ENCODE assay signal across 22 mouse cellular contexts in the genomic region with DNA sequence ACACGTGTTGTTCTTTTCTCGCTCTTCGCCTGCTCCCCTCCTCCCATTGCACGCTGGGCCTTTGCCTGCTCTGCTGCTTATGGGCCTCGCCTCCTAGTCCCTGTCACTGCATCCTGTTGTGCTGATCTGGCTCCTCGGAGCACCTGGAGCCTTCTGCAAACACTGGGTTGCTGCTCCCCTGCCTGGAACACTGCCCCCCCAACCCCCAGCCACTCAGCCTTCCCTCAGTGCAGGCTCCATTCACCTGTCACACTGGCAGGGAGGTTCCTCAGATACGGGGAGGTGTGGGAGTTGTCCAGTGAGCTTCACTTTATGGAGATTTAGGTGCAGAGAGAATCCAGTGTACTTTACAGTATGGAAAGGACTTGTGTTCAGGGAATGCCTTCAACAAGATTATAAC. TPM values are rescaled to one million over a fixed set of nuclear protein-coding genes. Genes with fewer than 3 reads are reported as not detected.
DNase-seq lines count a peak whose midpoint lies in the region; ATAC-seq and TF ChIP-seq lines count a peak whose summit lies in the region.
"Had no signal": no experiment of that assay in that cellular context is flagged by ENCODE, and none has a peak within 500 bp of the region (broad histone marks: within the 10 kb centered on the region; RNA-seq: fewer than 3 reads in every experiment).

No protein-coding gene starts in this region.

- H3K27ac ChIP-seq in heart, embryonic 12.5 days (ENCODE audit: poor library complexity, severe bottlenecking), result no peak overlapping the region
- H3K27ac ChIP-seq in kidney, embryonic 14.5 days (ENCODE audit: low read depth, low read length), result no peak overlapping the region
- no peak overlapping the region for H3K27ac ChIP-seq in kidney, embryonic 15.5 days
- no peak overlapping the region for H3K27ac ChIP-seq in kidney, postnatal 0 days

- WGBS in heart, embryonic 12.5 days, result 83% methylated on average over 7 of the region's 7 CpGs
- 49% methylated on average over 7 of the region's 7 CpGs for whole genome bisulfite sequencing in kidney, embryonic 14.5 days
- WGBS in kidney, embryonic 15.5 days, result 48% methylated on average over 7 of the region's 7 CpGs
- 56% methylated on average over 7 of the region's 7 CpGs for WGBS in kidney, postnatal 0 days

- H3K4me3 ChIP-seq in heart, embryonic 12.5 days, result no peak overlapping the region
- H3K4me3 ChIP-seq in kidney, embryonic 14.5 days (ENCODE audit: low read length), result no peak overlapping the region
- H3K4me3 ChIP-seq in kidney, embryonic 15.5 days (replicated peaks), result no peak overlapping the region
- H3K4me3 ChIP-seq in kidney, postnatal 0 days (replicated peaks; ENCODE audit: low read depth, low read length), result no peak overlapping the region

- H3K4me1 ChIP-seq in heart, embryonic 12.5 days (replicated peaks), result no peaks in the 10 kb centered on the region
- 0 out of 2 replicates have a peak, but pooled peaks cover 4% of the 10 kb centered on the region for H3K4me1 ChIP-seq in kidney, embryonic 14.5 days (ENCODE audit: control insufficient read depth, insufficient read depth, low read length)
- peaks cover 15% of the 10 kb centered on the region for H3K4me1 ChIP-seq in kidney, embryonic 15.5 days
- H3K4me1 ChIP-seq in kidney, postnatal 0 days (replicated peaks; ENCODE audit: insufficient read depth, low read length), result no peaks in the 10 kb centered on the region

- no peak for ATAC-seq in heart, embryonic 12.5 days (ENCODE audit: insufficient number of reproducible peaks, low FRiP score)
- ATAC-seq in kidney, embryonic 14.5 days (ENCODE audit: low FRiP score, low TSS enrichment), result peak; percentile 63
- peak; percentile 35; the same call in 1 of the 2 replicates for ATAC-seq in kidney, embryonic 15.5 days (replicated peaks; ENCODE audit: low FRiP score)
- ATAC-seq in kidney, postnatal 0 days (replicated peaks; ENCODE audit: low FRiP score, low read depth), result no peak
- ATAC-seq: activated CD4-positive, CD25-positive, alpha-beta regulatory T cell, adult 4 months; CD4-positive, CD25-positive, alpha-beta regulatory T cell, adult 4 months; Patski had no signal

- peaks cover 79% of the 10 kb centered on the region for H3K36me3 ChIP-seq in heart, embryonic 12.5 days
- peaks cover 50% of the 10 kb centered on the region; the same call in 1 of the 2 replicates for H3K36me3 ChIP-seq in kidney, embryonic 14.5 days (ENCODE audit: control insufficient read depth, insufficient read depth, low read length)
- peaks cover 86% of the 10 kb centered on the region for H3K36me3 ChIP-seq in kidney, embryonic 15.5 days
- peaks cover 28% of the 10 kb centered on the region for H3K36me3 ChIP-seq in kidney, postnatal 0 days (ENCODE audit: insufficient read depth, low read length)

- no peaks in the 10 kb centered on the region for H3K9me3 ChIP-seq in heart, embryonic 12.5 days (replicated peaks)
- no peaks in the 10 kb centered on the region for H3K9me3 ChIP-seq in kidney, embryonic 14.5 days (ENCODE audit: control insufficient read depth, low read length)
- H3K9me3 ChIP-seq in kidney, embryonic 15.5 days (replicated peaks), result no peaks in the 10 kb centered on the region
- no peaks in the 10 kb centered on the region for H3K9me3 ChIP-seq in kidney, postnatal 0 days (replicated peaks; ENCODE audit: low read length)
- H3K9me3 ChIP-seq: G1E had no signal

- peak; percentile 86 for DNase-seq in heart, adult 11 months
- DNase-seq in kidney, adult 9 months, result no peak
- no peak for DNase-seq in kidney, postnatal 36 days
- peak; percentile 11 for DNase-seq in kidney, postnatal 0 days (ENCODE audit: low spot score)
- no peak for DNase-seq in kidney, adult 8-10 months
- DNase-seq: adrenal gland, adult 2 months; adrenal gland, adult 8-10 months; adrenal gland, postnatal 10 days; adrenal gland, postnatal 14 days; adrenal gland, postnatal 25 days; adrenal gland, postnatal 36 days; B cell, adult 2 months; cerebellum, adult 11 months; cerebellum, adult 11-12 months had no signal

- H3K9ac ChIP-seq in heart, embryonic 12.5 days, result no peak overlapping the region
- no peak overlapping the region for H3K9ac ChIP-seq in kidney, embryonic 14.5 days (ENCODE audit: low read depth, low read length)
- H3K9ac ChIP-seq in kidney, embryonic 15.5 days, result no peak overlapping the region
- no peak overlapping the region for H3K9ac ChIP-seq in kidney, postnatal 0 days (ENCODE audit: low read depth, low read length)

- TF ChIP-seq CTCF in kidney, postnatal 0 days (IDR thresholded peaks at IDR 0.05; ENCODE audit: low read depth), result no peak

- H3K4me2 ChIP-seq in heart, embryonic 12.5 days, result no peak overlapping the region
- no peak overlapping the region for H3K4me2 ChIP-seq in kidney, embryonic 14.5 days (replicated peaks; ENCODE audit: low read depth, low read length)
- no peak overlapping the region for H3K4me2 ChIP-seq in kidney, embryonic 15.5 days
- no peak overlapping the region for H3K4me2 ChIP-seq in kidney, postnatal 0 days (ENCODE audit: low read length)

- H3K27me3 ChIP-seq in heart, embryonic 12.5 days (replicated peaks), result no peaks in the 10 kb centered on the region
- H3K27me3 ChIP-seq in kidney, embryonic 14.5 days (ENCODE audit: control insufficient read depth, insufficient read depth, low read length), result no peaks in the 10 kb centered on the region
- no peaks in the 10 kb centered on the region for H3K27me3 ChIP-seq in kidney, embryonic 15.5 days
- no peaks in the 10 kb centered on the region for H3K27me3 ChIP-seq in kidney, postnatal 0 days (ENCODE audit: insufficient read depth, low read length)
- H3K27me3 ChIP-seq: CH12.LX, Patski had no signal

RNA-seq across cellular contexts. Expression of a gene that starts 41.5 kb away (rescaled TPM):
- 19.0 and 19.1 TPM in 2 replicates for polyA plus RNA-seq in heart, embryonic 12.5 days (2016; fragmentation: Nextera tagmentation; extraction: Ambion mirVana)
- 13.0 and 21.9 TPM in 2 replicates for polyA plus RNA-seq in kidney, embryonic 14.5 days (2014; fragmentation: Nextera tagmentation; extraction: Ambion mirVana)
- polyA plus RNA-seq in kidney, embryonic 15.5 days (2015; fragmentation: Nextera tagmentation; extraction: Ambion mirVana), result 20.2 and 20.9 TPM in 2 replicates
- polyA plus RNA-seq in kidney, postnatal 0 days (2015; fragmentation: Nextera tagmentation; extraction: Ambion mirVana), result 15.0 and 16.7 TPM in 2 replicates

Comparison
In these comparisons a context has a peak if more than half of its experiments do, and no peak if none do; other contexts are left out.
1. DNase-seq: peak in heart, adult 11 months (single experiment) and kidney, postnatal 0 days (single experiment); none in kidney, adult 9 months (single experiment), kidney, postnatal 36 days (0 of 2) and kidney, adult 8-10 months (0 of 2).
2. ATAC-seq: peak in kidney, embryonic 14.5 days (single experiment) and kidney, embryonic 15.5 days (single experiment); none in heart, embryonic 12.5 days (single experiment) and kidney, postnatal 0 days (single experiment).